Mouse (Mus musculus) MEL (cell line): ENCODE data around the gene Gpx6. TPM values are rescaled to one million over a fixed set of nuclear protein-coding genes. Genes with fewer than 3 reads are reported as not detected.

ENCODE experiments used
- DNase-seq: peaks from one replicate; pipeline ENCODE4 v3.0.0; 2011; ENCODE audit warnings: low read depth, low spot score
- H3K27ac ChIP-seq: 2 replicates; pipeline ENCODE4 v1.5.1; 2012; ENCODE audit warnings: low read depth, mild to moderate bottlenecking, control low read depth, low read length, moderate library complexity; ENCODE audit not compliant: control insufficient read depth
- H3K27me3 ChIP-seq, 2 experiments: fragments of 150-350 bp in 1 of 2; sonication (generic) in 1 of 2; 2 replicates each; pipeline ENCODE4 v1.6.1; 2012; ENCODE audit warnings: low read length in 2 of 2, mild to moderate bottlenecking in 2 of 2, improper control_type of control experiment in 1 of 2, moderate library complexity in 1 of 2; ENCODE audit not compliant: insufficient read depth in 2 of 2, control insufficient read depth in 1 of 2
- H3K36me3 ChIP-seq, 2 experiments: 2 replicates each; pipeline ENCODE4 v1.6.1; 2012 to 2014; ENCODE audit warnings: low read length in 2 of 2, improper control_type of control experiment in 1 of 2, inconsistent platforms in 1 of 2, mild to moderate bottlenecking in 1 of 2; ENCODE audit not compliant: insufficient read depth in 2 of 2, control insufficient read depth in 1 of 2
- H3K4me1 ChIP-seq, 2 experiments: fragments of 150-350 bp in 1 of 2; sonication (generic) in 1 of 2; 2 replicates each; pipeline ENCODE4 v1.6.1; 2012; ENCODE audit warnings: low read length in 2 of 2, improper control_type of control experiment in 1 of 2, mild to moderate bottlenecking in 1 of 2; ENCODE audit not compliant: insufficient read depth in 2 of 2, control insufficient read depth in 1 of 2
- H3K4me3 ChIP-seq, 2 experiments: fragments of 150-350 bp in 1 of 2; sonication (generic) in 1 of 2; 2 replicates each; pipeline ENCODE4 v1.5.1; 2012; ENCODE audit warnings: low read depth in 2 of 2, low read length in 2 of 2, mild to moderate bottlenecking in 2 of 2, moderate library complexity in 2 of 2, control low read depth in 1 of 2, improper control_type of control experiment in 1 of 2; ENCODE audit not compliant: control insufficient read depth in 1 of 2, insufficient read depth in 1 of 2
- H3K79me2 ChIP-seq: 2 replicates; pipeline ENCODE4 v1.6.1; 2012; ENCODE audit warnings: mild to moderate bottlenecking, low read length, moderate library complexity; ENCODE audit not compliant: control insufficient read depth, poor library complexity, insufficient read depth
- H3K9ac ChIP-seq: 2 replicates; pipeline ENCODE4 v1.6.1; 2012; ENCODE audit warnings: low read depth, mild to moderate bottlenecking, control low read depth, low read length, moderate library complexity; ENCODE audit not compliant: control insufficient read depth, poor library complexity, severe bottlenecking
- H3K9me3 ChIP-seq: fragments of 150-350 bp; sonication (generic); replicated peaks from 2 replicates; pipeline ENCODE4 v1.6.1; 2012; ENCODE audit warnings: mild to moderate bottlenecking, low read length, improper control_type of control experiment, moderate library complexity; ENCODE audit not compliant: insufficient read depth
- ELF1 ChIP-seq: IDR thresholded peaks from 2 replicates; pipeline ENCODE4 v1.6.1; 2014; ENCODE audit warnings: low read depth, mild to moderate bottlenecking, inconsistent platforms, low read length, improper control_type of control experiment, moderate library complexity
- KAT2A ChIP-seq: conservative IDR thresholded peaks from 2 replicates; pipeline ENCODE4 v1.6.1; 2012; ENCODE audit warnings: low read depth, low read length, improper control_type of control experiment, inconsistent platforms
- NELFE ChIP-seq: IDR thresholded peaks from 2 replicates; pipeline ENCODE4 v1.6.1; 2011; ENCODE audit warnings: low read depth, low read length, improper control_type of control experiment
- TBP ChIP-seq: IDR thresholded peaks from 2 replicates; pipeline ENCODE4 v1.8.0; 2011; ENCODE audit warnings: low read depth, low read length, improper control_type of control experiment
- USF1 ChIP-seq: IDR thresholded peaks from 2 replicates; pipeline ENCODE4 v1.6.1; 2014; ENCODE audit warnings: low read depth, mild to moderate bottlenecking, inconsistent platforms, low read length, improper control_type of control experiment, moderate library complexity
- ZKSCAN1 ChIP-seq: IDR thresholded peaks from 2 replicates; pipeline ENCODE4 v1.6.1; 2012; ENCODE audit warnings: low read depth, mild to moderate bottlenecking, inconsistent platforms, low read length, improper control_type of control experiment, moderate library complexity
- ZNF384 ChIP-seq: IDR thresholded peaks from 2 replicates; pipeline ENCODE4 v1.6.1; 2012; ENCODE audit warnings: low read depth, mild to moderate bottlenecking, inconsistent platforms, low read length, improper control_type of control experiment
- polyA plus RNA-seq, 2 experiments: library from polyadenylated mRNA; stranded (reverse) in 1 of 2; unstranded in 1 of 2; fragments of >175 nt in 1 of 2; fragments of >200 nt in 1 of 2; gene quantifications; 2 replicates each; pipeline versions ENCODE4 v1.2.1 to v1.2.4; 2012; ENCODE audit warnings: low replicate concordance in 2 of 2, low read depth in 1 of 2; ENCODE audit not compliant: insufficient read length in 2 of 2, insufficient read depth in 1 of 2, missing spikeins in 1 of 2
- total RNA-seq: library from RNA; depleted of rRNA; stranded (reverse); fragments of 300-350 nt; gene quantifications from 2 replicates; pipeline ENCODE4 v1.2.3, GENCODE M21; 2012; rRNA removed

Gene Gpx6
- total and polyA plus RNA-seq, 3 experiments, result not detected

DNA sequence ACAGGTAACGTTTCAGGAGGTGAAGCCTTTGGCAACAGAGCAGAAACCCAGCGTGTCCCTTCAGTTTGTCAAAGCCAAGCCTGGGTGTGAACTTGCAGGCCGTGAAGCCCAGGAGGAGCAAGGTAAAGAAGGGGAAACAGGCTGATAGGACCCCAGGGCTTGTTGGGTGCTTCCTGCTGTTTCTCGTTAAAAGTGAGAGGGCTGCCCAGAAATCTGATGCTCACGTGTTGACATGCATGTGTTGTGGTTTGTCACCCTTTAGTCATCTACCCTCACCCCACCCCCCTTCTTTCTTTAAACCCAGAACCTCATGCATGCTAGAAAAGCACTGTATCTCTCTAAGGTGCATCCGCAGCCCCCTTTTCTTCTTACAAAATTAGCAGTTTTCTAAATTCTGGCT lies 54.7 kb downstream of the Gpx6 start:
- TF ChIP-seq ELF1, result no peak
- no peak for TF ChIP-seq TBP
- TF ChIP-seq NELFE, result no peak
- TF ChIP-seq ZNF384, result no peak
- no peak for TF ChIP-seq ZKSCAN1
- TF ChIP-seq USF1, result no peak
- TF ChIP-seq KAT2A, result no peak
- TF ChIP-seq, all 39 proteins: peak for 0
- peaks cover 0 to 41% of the 10 kb centered on the region in 2 experiments; a peak in 3 of 4 replicates for H3K36me3 ChIP-seq
- no peaks in the 10 kb centered on the region for H3K9me3 ChIP-seq
- H3K79me2 ChIP-seq, result peaks cover 2% of the 10 kb centered on the region
- no peak overlapping the region for H3K9ac ChIP-seq
- H3K27ac ChIP-seq, result no peak overlapping the region
- no peak overlapping the region for H3K4me3 ChIP-seq
- DNase-seq, result no peak
- peaks cover 5 to 8% of the 10 kb centered on the region in 2 experiments; a peak in 3 of 4 replicates for H3K4me1 ChIP-seq
- no peaks in the 10 kb centered on the region for H3K27me3 ChIP-seq

Other genes with a start within 250 kb of the Gpx6 start
- gene Olfr1370, start 237.2 kb upstream of the Gpx6 start, total RNA-seq, result not detected in 2 replicates
- gene Olfr1370, start 237.2 kb upstream of the Gpx6 start, polyA plus RNA-seq, result not detected
- not detected in 2 replicates for gene Olfr1369-ps1, start 200.6 kb upstream of the Gpx6 start, total RNA-seq
- gene Olfr1369-ps1, start 200.6 kb upstream of the Gpx6 start, polyA plus RNA-seq, result under 1 TPM in 1 of 2 experiments, not detected in 1; 0.74 TPM
- not detected in 2 replicates for gene Olfr263, start 182.5 kb upstream of the Gpx6 start, total RNA-seq
- gene Olfr263, start 182.5 kb upstream of the Gpx6 start, polyA plus RNA-seq, result not detected
- not detected in 2 replicates for gene Olfr1368, start 166.3 kb upstream of the Gpx6 start, total RNA-seq
- not detected for gene Olfr1368, start 166.3 kb upstream of the Gpx6 start, polyA plus RNA-seq
- 257 and 258 TPM in 2 replicates for gene Trim27, start 132.7 kb upstream of the Gpx6 start, total RNA-seq
- 100 to 1,000 TPM; 311 to 339 TPM for gene Trim27, start 132.7 kb upstream of the Gpx6 start, polyA plus RNA-seq
- not detected in 2 replicates for gene Gpx5, start 19.4 kb upstream of the Gpx6 start, total RNA-seq
- not detected for gene Gpx5, start 19.4 kb upstream of the Gpx6 start, polyA plus RNA-seq
- not detected in 2 replicates for gene Olfr1367, start 34.8 kb downstream of the Gpx6 start, total RNA-seq
- gene Olfr1367, start 34.8 kb downstream of the Gpx6 start, polyA plus RNA-seq, result not detected
- 9.7 and 11.1 TPM in 2 replicates for gene Zscan12, start 50.7 kb downstream of the Gpx6 start, total RNA-seq
- 1 to 10 TPM in 1 of 2 experiments, not detected in 1; 6.8 TPM for gene Zscan12, start 50.7 kb downstream of the Gpx6 start, polyA plus RNA-seq
- gene Zkscan3, start 90.6 kb downstream of the Gpx6 start, total RNA-seq, result 16.9 and 17.8 TPM in 2 replicates
- gene Zkscan3, start 90.6 kb downstream of the Gpx6 start, polyA plus RNA-seq, result 10 to 100 TPM in 1 of 2 experiments, not detected in 1; 17.1 TPM
- gene Pgbd1, start 128.9 kb downstream of the Gpx6 start, total RNA-seq, result 0.26 and 0.35 TPM in 2 replicates
- under 1 TPM in 1 of 2 experiments, not detected in 1; 0.25 TPM for gene Pgbd1, start 128.9 kb downstream of the Gpx6 start, polyA plus RNA-seq
- gene Zscan26, start 141.6 kb downstream of the Gpx6 start, total RNA-seq, result 7.4 and 7.7 TPM in 2 replicates
- 1 to 10 TPM in 1 of 2 experiments, not detected in 1; 8.0 TPM for gene Zscan26, start 141.6 kb downstream of the Gpx6 start, polyA plus RNA-seq
- 0.12 TPM in 1 of 2 replicates, not detected in the other for gene Nkapl, start 156.4 kb downstream of the Gpx6 start, total RNA-seq
- under 1 TPM in 1 of 2 experiments, not detected in 1; 0.17 TPM for gene Nkapl, start 156.4 kb downstream of the Gpx6 start, polyA plus RNA-seq
- gene Zkscan4, start 166.8 kb downstream of the Gpx6 start, total RNA-seq, result not detected in 2 replicates
- not detected for gene Zkscan4, start 166.8 kb downstream of the Gpx6 start, polyA plus RNA-seq
- not detected in 2 replicates for gene Gm10065, start 167.3 kb downstream of the Gpx6 start, total RNA-seq
- not detected for gene Gm10065, start 167.3 kb downstream of the Gpx6 start, polyA plus RNA-seq
- 0.50 TPM in 1 of 2 replicates, not detected in the other for gene AK157302, start 183.1 kb downstream of the Gpx6 start, total RNA-seq
- gene AK157302, start 183.1 kb downstream of the Gpx6 start, polyA plus RNA-seq, result under 1 TPM in 1 of 2 experiments, not detected in 1; 0.10 TPM
- gene Gm11273, start 189.3 kb downstream of the Gpx6 start, total RNA-seq, result 16.4 and 32.5 TPM in 2 replicates
- 100 to 1,000 TPM in 1 of 2 experiments, not detected in 1; 306 TPM for gene Gm11273, start 189.3 kb downstream of the Gpx6 start, polyA plus RNA-seq
- 3.2 and 3.9 TPM in 2 replicates for gene Zkscan8, start 219.0 kb downstream of the Gpx6 start, total RNA-seq
- gene Zkscan8, start 219.0 kb downstream of the Gpx6 start, polyA plus RNA-seq, result 1 to 10 TPM in 1 of 2 experiments, not detected in 1; 3.4 TPM
- not detected in 2 replicates for gene Olfr1366, start 230.7 kb downstream of the Gpx6 start, total RNA-seq
- under 1 TPM in 1 of 2 experiments, not detected in 1; 0.04 TPM for gene Olfr1366, start 230.7 kb downstream of the Gpx6 start, polyA plus RNA-seq
- not detected in 2 replicates for gene Olfr1535, start 247.8 kb downstream of the Gpx6 start, total RNA-seq
- gene Olfr1535, start 247.8 kb downstream of the Gpx6 start, polyA plus RNA-seq, result not detected